Mouse (Mus musculus) adrenal gland, postnatal 10 days (tissue): ENCODE measurements around the gene Slc7a7. TPM values are rescaled to one million over a fixed set of nuclear protein-coding genes. Genes with fewer than 3 reads are reported as not detected.
"Not testable (repeated sequence)": the region's sequence is repeated elsewhere in the genome, so short reads cannot be mapped to it uniquely, and the experiment has no call there.

Experiments used
- DNase-seq: peaks from one replicate; pipeline ENCODE4 v3.0.0; 2021; ENCODE audit warnings: mixed read lengths
- total RNA-seq, 2 experiments: library from RNA; stranded (reverse); gene quantifications; 2 replicates each; pipeline ENCODE4 v1.2.3; 2021

The Slc7a7 gene
- total RNA-seq, 2 experiments from 2014 or later: 6.2 to 7.9 TPM

DNA sequence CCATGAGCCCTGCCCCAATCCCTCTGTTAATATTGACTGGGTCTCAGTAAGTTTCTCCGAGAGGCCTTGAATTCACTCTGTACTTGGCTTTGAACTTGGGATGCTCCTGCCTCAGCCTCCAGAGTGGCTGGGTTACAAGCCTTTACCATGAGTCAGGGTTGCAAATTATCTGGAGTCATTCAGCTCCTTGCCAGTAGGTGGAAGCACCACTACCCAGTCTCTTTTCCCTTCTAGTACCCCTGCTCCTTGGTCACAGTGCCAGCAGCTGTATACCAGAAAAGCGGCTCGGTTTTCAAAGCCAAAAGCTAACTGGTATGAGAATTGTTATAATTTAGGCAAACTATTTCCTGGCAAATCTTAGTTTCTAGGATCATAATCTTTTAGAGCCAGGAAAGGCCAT is 41.7 kb downstream of the Slc7a7 start:
- peak; percentile 41 for DNase-seq

GRCm38 (mm10) chr14:54372923-54373322 is 44.7 kb downstream of the Slc7a7 start:
- no peak for DNase-seq

- DNase-seq: no peak
Measured at GRCm38 (mm10) chr14:54371460-54371859, 46.1 kb downstream of the Slc7a7 start.

DNA sequence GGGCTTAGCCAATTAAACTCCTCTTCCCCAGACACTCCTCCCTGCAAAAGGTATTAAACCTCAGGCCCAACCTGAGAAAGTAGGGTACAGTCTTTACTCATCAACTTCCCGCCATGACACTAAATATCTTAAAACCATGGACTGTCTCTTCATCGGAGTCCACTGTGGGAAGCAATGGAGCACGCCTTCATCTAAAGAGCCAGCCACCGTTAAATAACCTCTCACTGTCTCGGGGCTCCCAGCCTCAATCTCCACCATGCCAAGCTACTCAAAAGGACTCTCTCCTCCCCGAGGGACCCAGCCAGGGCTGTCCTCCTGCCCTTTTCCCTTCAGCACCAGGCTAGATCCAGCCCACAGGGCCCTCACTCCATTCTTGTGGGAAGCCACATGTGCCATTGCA is 47.0 kb downstream of the Slc7a7 start:
- no peak for DNase-seq

DNA sequence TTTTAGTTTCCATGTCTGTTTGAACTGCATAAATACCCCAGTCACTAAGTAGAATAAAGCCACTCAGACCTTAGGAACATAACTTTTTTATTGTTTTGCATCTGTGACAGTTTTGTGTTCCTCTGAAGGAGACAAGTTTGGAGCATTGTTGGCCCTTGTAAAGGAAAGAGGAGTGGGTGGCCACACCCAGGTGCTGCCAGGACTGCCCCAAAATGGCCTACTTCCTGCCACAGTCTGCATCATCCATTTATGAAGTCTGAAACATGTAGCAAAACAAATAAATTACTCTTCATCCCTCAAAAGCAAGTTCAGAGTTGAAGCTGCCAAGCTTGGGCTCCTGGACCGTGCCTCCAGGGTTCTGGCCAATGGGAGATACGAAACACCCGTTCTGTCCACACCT is 48.2 kb downstream of the Slc7a7 start:
- DNase-seq: no peak

DNA sequence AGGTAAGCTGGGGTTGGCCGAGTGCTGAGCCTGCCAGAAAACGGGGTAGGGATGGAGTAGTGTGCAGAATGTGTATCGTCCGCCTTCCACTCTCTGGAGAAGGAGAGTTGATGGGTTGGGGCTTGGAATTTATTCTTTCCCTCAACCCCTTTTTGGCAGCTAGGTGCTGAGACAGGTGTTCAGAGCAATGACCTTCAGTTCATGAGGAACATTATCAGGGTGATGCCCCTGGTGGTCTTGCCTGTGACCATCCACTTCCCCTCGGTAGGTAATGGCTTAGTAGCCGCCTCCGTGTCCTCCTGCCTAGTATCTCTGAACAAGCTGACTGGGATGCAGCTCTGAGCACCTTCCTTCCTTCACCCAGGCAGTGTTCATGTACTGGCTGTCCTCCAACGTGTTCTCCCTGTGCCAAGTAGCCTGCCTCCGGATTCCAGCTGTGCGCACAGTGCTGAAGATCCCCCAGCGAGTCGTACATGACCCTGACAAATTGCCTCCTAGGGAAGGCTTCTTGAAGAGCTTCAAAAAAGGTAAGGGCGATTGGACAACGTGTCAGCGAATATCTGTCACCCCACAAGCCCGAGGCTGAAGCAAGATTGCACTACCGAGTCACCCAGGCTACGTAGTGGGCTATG is 50.0 kb downstream of the Slc7a7 start:
- DNase-seq: peak; percentile 45

GRCm38 (mm10) chr14:54366581-54366980 is 51.0 kb downstream of the Slc7a7 start:
- no peak for DNase-seq

- DNase-seq: no peak
Measured at GRCm38 (mm10) chr14:54365026-54365645, 52.4 kb downstream of the Slc7a7 start.

DNA sequence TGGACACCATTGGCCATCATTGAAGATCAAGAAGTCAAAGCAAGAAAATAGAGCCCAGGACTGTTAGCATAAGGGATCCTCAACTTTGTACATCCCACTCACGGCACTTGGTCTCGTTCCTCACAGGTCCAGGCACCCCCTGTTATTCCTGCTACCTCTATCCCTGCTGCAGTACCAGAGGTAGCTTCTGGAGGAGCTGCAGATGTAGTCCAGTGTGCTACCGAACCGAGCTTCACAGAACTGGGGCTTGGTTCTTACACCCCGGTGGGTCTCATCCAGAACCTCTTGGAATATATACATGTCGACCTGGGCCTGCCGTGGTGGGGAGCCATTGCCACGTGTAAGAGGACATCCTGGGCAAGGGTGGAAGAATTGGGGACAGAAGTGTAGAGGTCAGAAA is 54.4 kb downstream of the Slc7a7 start:
- peak; percentile 2 for DNase-seq

- DNase-seq: peak; percentile 97
Measured at GRCm38 (mm10) chr14:54360577-54361340, 56.8 kb downstream of the Slc7a7 start, which contains the start of gene Oxa1l. TSS of gene Oxa1l (plus strand) at chr14:54360834.

- no peak for DNase-seq
Measured at GRCm38 (mm10) chr14:54354406-54354805, 63.2 kb downstream of the Slc7a7 start.

DNA sequence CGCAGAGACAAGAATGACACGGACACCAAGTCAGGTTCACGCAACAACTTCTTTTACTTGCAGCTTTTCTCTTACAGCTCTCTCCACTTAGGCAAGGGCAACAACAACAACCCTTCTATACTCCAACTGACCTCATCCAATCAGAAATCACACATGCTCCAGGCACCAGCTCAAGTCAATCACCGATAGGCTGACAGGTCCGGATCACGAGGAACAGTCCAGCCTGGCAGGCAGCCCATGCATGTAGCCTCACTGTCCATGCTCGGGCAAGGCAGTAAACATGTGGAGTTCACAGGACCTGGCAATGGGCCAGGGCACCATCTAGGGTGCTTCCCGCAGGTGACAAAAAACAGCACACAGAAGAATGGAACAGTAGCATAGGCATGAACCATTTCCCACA is 65.3 kb downstream of the Slc7a7 start:
- DNase-seq: no peak

GRCm38 (mm10) chr14:54350773-54351541 is 66.6 kb downstream of the Slc7a7 start:
- DNase-seq: not testable (repeated sequence)

DNA sequence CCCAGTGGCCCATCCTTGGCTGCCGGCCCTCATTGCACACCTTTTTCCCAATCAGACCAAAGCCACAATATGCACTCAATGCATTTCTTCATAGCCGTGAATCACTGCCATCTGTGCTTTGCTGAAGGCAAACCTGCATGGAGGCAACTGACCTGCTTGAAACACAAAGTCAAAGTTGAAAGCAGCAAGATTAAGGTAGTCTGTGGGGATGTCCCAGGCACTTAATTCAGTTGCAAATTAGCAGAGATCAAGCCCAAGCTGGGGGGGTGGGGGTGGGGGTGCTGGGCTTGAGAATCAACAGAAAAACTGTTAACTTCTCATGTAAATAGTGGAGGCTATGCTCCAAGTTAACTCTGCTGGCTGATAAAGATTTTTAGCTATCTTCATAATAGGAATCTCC is 75.8 kb downstream of the Slc7a7 start:
- DNase-seq: not testable (repeated sequence)

GRCm38 (mm10) chr14:54340836-54341235 is 76.7 kb downstream of the Slc7a7 start:
- DNase-seq: no peak

- DNase-seq: peak; percentile 82
Measured at GRCm38 (mm10) chr14:54333452-54334189, 84.0 kb downstream of the Slc7a7 start.

- no peak for DNase-seq
Measured at GRCm38 (mm10) chr14:54332176-54333074, 85.2 kb downstream of the Slc7a7 start.

DNA sequence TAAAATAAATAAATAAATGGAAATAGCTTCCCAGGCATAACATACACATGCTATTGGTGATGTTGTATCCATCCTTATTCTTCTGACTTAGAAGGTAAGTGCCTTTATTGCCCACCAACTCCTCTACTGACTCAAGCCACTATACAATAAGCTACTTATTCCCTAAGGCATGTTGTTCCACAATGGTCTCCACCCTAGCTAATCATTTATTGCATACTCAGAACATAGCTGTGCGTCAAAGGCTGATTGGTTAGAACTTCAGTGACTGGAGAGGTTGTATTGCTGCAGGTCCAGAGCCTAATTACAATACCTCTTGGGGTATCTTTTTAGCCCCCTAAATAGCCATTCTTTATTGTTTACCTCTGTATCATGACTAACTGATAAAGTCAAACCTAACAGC is 86.4 kb downstream of the Slc7a7 start:
- DNase-seq: no peak

GRCm38 (mm10) chr14:54329201-54329600 is 88.4 kb downstream of the Slc7a7 start:
- no peak for DNase-seq

- DNase-seq: no peak
Measured at GRCm38 (mm10) chr14:54328548-54328947, 89.0 kb downstream of the Slc7a7 start.

DNA sequence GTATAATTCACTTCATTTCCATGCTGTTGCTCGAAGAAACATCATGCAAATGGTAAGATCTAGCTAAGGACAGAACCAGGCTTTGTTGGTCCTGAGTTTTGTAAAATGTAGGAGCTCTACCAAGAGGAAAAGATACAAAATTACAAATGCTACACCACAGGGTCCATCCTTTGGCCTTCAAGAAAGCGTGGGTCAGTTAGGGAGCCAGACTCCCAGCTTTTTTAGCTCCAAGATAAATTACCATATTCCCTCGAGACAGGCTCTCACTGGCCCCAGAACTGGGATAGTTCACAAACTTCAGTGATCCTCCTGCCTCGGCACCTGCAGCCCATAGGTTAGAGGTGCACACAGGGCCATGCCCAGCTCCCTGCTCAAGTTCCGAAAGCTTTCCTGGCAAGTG is 93.1 kb downstream of the Slc7a7 start:
- no peak for DNase-seq
